Comparison of ENCODE assay signal across 10 mouse cellular contexts in genomic region chr6:90678759-90679158, GRCm38 (mm10).
DNase-seq lines count a peak whose midpoint lies in the region; ATAC-seq and TF ChIP-seq lines count a peak whose summit lies in the region.
"Had no signal": no experiment of that assay in that cellular context is flagged by ENCODE, and none has a peak within 500 bp of the region (broad histone marks: within the 10 kb centered on the region; RNA-seq: fewer than 3 reads in every experiment).

No protein-coding gene starts in this region.

- peaks cover 83% of the 10 kb centered on the region for H3K36me3 ChIP-seq in limb, embryonic 13.5 days
- H3K36me3 ChIP-seq in limb, embryonic 10.5 days, result peaks cover 69% of the 10 kb centered on the region
- H3K36me3 ChIP-seq in heart, embryonic 16.5 days (ENCODE audit: control insufficient read depth, insufficient read depth), result peaks cover 59% of the 10 kb centered on the region
- peaks cover 54% of the 10 kb centered on the region for H3K36me3 ChIP-seq in kidney, postnatal 0 days (ENCODE audit: insufficient read depth, low read length)

- H3K9ac ChIP-seq in limb, embryonic 13.5 days, result no peak overlapping the region
- no peak overlapping the region for H3K9ac ChIP-seq in heart, embryonic 16.5 days (ENCODE audit: low read length)
- H3K9ac ChIP-seq in kidney, postnatal 0 days (ENCODE audit: low read depth, low read length), result no peak overlapping the region

- 82% methylated on average over 4 of the region's 4 CpGs for WGBS in limb, embryonic 13.5 days
- WGBS in limb, embryonic 10.5 days, result 83% methylated on average over 4 of the region's 4 CpGs
- WGBS in heart, embryonic 16.5 days, result 72% methylated on average over 4 of the region's 4 CpGs
- WGBS in kidney, postnatal 0 days, result 74% methylated on average over 4 of the region's 4 CpGs

- H3K27me3 ChIP-seq in limb, embryonic 13.5 days, result no peaks in the 10 kb centered on the region
- no peaks in the 10 kb centered on the region for H3K27me3 ChIP-seq in limb, embryonic 10.5 days (ENCODE audit: low read depth, poor library complexity, severe bottlenecking)
- H3K27me3 ChIP-seq in heart, embryonic 16.5 days (ENCODE audit: control insufficient read depth, insufficient read depth, low read length), result no peaks in the 10 kb centered on the region
- no peaks in the 10 kb centered on the region for H3K27me3 ChIP-seq in kidney, postnatal 0 days (ENCODE audit: insufficient read depth, low read length)

- DNase-seq in limb, embryonic 10.5 days (ENCODE audit: low spot score), result no peak
- peak; percentile 39 for DNase-seq in kidney, postnatal 0 days (ENCODE audit: low spot score)
- peak; percentile 57 for DNase-seq in lung, postnatal 36 days
- DNase-seq in T-cell, adult 2 months (ENCODE audit: low spot score), result no peak
- no peak for DNase-seq in layer of hippocampus, adult 18-20 months (ENCODE audit: low spot score in 2 of 2)
- DNase-seq: cerebellum, postnatal 36 days had no signal

- H3K4me2 ChIP-seq in limb, embryonic 13.5 days (replicated peaks), result no peak overlapping the region
- H3K4me2 ChIP-seq in heart, embryonic 16.5 days (ENCODE audit: low read depth, low read length), result no peak overlapping the region
- H3K4me2 ChIP-seq in kidney, postnatal 0 days (ENCODE audit: low read length), result no peak overlapping the region

- no peak for TF ChIP-seq CTCF in kidney, postnatal 0 days (IDR thresholded peaks at IDR 0.05; ENCODE audit: low read depth)

- no peak overlapping the region for H3K4me3 ChIP-seq in limb, embryonic 13.5 days
- H3K4me3 ChIP-seq in limb, embryonic 10.5 days, result no peak overlapping the region
- H3K4me3 ChIP-seq in heart, embryonic 16.5 days (ENCODE audit: low read length), result no peak overlapping the region
- H3K4me3 ChIP-seq in kidney, postnatal 0 days (replicated peaks; ENCODE audit: low read depth, low read length), result no peak overlapping the region

- H3K27ac ChIP-seq in limb, embryonic 13.5 days, result peak overlapping the region; percentile 33; the same call in 1 of the 2 replicates
- H3K27ac ChIP-seq in limb, embryonic 10.5 days, result no peak overlapping the region
- H3K27ac ChIP-seq in heart, embryonic 16.5 days (ENCODE audit: low read length), result peak overlapping the region; percentile 78
- H3K27ac ChIP-seq in kidney, postnatal 0 days, result peak overlapping the region; percentile 69

- no peaks in the 10 kb centered on the region for H3K9me3 ChIP-seq in limb, embryonic 13.5 days
- H3K9me3 ChIP-seq in limb, embryonic 10.5 days (replicated peaks), result no peaks in the 10 kb centered on the region
- H3K9me3 ChIP-seq in heart, embryonic 16.5 days (replicated peaks; ENCODE audit: control insufficient read depth, low read length), result no peaks in the 10 kb centered on the region
- no peaks in the 10 kb centered on the region for H3K9me3 ChIP-seq in kidney, postnatal 0 days (replicated peaks; ENCODE audit: low read length)
- H3K9me3 ChIP-seq: G1E had no signal

- H3K4me1 ChIP-seq in limb, embryonic 13.5 days, result no peaks in the 10 kb centered on the region
- H3K4me1 ChIP-seq in limb, embryonic 10.5 days, result no peaks in the 10 kb centered on the region
- peaks cover 17% of the 10 kb centered on the region; the same call in 1 of the 2 replicates for H3K4me1 ChIP-seq in heart, embryonic 16.5 days (ENCODE audit: control insufficient read depth, insufficient read depth, low read length)
- H3K4me1 ChIP-seq in kidney, postnatal 0 days (replicated peaks; ENCODE audit: insufficient read depth, low read length), result peaks cover 11% of the 10 kb centered on the region; the same call in 1 of the 2 replicates

- ATAC-seq in limb, embryonic 13.5 days (ENCODE audit: low FRiP score, low read depth), result no peak
- peak; percentile 68 for ATAC-seq in heart, embryonic 16.5 days (replicated peaks; ENCODE audit: extremely low read depth, insufficient read depth, low FRiP score)
- no peak for ATAC-seq in kidney, postnatal 0 days (replicated peaks; ENCODE audit: low FRiP score, low read depth)
- no peak for ATAC-seq in granulocyte monocyte progenitor cell, adult 5-6 weeks (replicated peaks; ENCODE audit: poor library complexity, severe bottlenecking)

Comparison
In these comparisons a context has a peak if more than half of its experiments do, and no peak if none do; other contexts are left out.
1. DNase-seq: peak in kidney, postnatal 0 days (single experiment) and lung, postnatal 36 days (single experiment); none in limb, embryonic 10.5 days (single experiment), T-cell, adult 2 months (single experiment) and layer of hippocampus, adult 18-20 months (0 of 2).